Mouse (Mus musculus): Measurements from ENCODE around the gene Zc3h12b. TPM values are rescaled to one million over a fixed set of nuclear protein-coding genes. Genes with fewer than 3 reads are reported as not detected.

Zc3h12b gene
- polyA plus RNA-seq, 3 experiments from 2014 or later, result 0.44 to 2.4 (median 1.7) TPM

Other genes starting within 250 kb of the Zc3h12b start
- gene Asb12, start 153.7 kb upstream of the Zc3h12b start, polyA plus RNA-seq (2017; shearing (Covaris generic)), result not detected
- not detected for gene Pfn5, start 153.6 kb upstream of the Zc3h12b start, polyA plus RNA-seq (2017; shearing (Covaris generic))
- gene Zc4h2, start 53.2 kb upstream of the Zc3h12b start, polyA plus RNA-seq (2017; shearing (Covaris generic)), result 1 to 10 TPM; 3.7 to 4.9 (median 4.2) TPM
- gene Las1l, start 245.3 kb downstream of the Zc3h12b start, polyA plus RNA-seq (2017; shearing (Covaris generic)), result 10 to 100 TPM; 35.5 to 75.7 (median 70.6) TPM